Mouse (Mus musculus) thymus, postnatal 25 days (tissue): ENCODE measurements around the gene Mobp.
A peak's percentile ranks its signal among the peaks of the same experiment; 100 is the strongest.
"Not testable (repeated sequence)": the region's sequence is repeated elsewhere in the genome, so short reads cannot be mapped to it uniquely, and the experiment has no call there.

Source experiments
- DNase-seq: peaks from one replicate; pipeline ENCODE4 v3.0.0; 2022

The Mobp gene

GRCm38 (mm10) chr9:120149222-120149828 is at the start of gene Mobp:
TSS of gene Mobp (plus strand) at chr9:120149707.
- DNase-seq = no peak

DNA sequence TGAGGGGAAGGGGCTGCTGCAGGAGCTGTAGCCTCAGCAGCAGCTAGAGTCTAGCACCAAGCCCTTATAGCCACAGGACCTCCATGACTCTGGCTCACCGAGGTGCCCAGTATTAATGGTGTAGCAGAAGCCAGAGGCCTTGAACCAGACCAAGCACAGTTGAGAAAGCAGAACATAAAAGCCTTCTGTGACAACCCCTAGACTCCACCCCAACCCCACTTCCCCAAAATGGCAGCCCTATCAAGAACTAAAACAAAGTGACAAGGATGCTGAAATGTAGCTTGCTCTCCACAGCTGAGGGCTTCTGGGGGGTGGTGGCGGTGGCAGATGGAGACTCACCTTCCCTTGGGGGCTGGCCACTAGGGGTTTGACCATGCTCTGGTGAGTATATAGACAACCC is 48.3 kb upstream of the Mobp start:
- DNase-seq = no peak

DNA sequence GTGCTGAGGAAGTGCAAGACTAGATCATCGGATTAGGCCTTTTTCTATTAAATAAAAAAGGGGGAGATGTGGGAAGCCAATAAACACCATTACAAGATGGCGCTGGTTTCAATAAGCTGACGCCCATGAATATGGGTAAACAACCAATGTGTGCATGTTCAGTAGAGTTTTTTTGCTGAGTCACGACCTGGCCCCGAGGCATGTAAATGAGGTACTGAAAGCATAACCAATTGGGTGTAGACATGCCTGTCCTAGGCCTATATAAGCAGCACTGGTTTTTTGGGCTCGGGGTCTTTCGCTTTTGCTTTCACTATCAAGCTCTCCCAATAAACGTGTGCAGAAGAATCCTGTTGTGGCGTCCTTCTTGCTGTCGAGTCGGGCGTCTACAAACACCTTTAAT is 40.6 kb upstream of the Mobp start:
- DNase-seq = not testable (repeated sequence)

- peak; percentile 96 for DNase-seq
These were observed 39.1 kb upstream of the Mobp start, which contains the start of gene Slc25a38 for GRCm38 (mm10) chr9:120110211-120111018. TSS of gene Slc25a38 (plus strand) at chr9:120110374.

- DNase-seq = no peak
These were observed 38.2 kb upstream of the Mobp start for GRCm38 (mm10) chr9:120111156-120111945.

DNA sequence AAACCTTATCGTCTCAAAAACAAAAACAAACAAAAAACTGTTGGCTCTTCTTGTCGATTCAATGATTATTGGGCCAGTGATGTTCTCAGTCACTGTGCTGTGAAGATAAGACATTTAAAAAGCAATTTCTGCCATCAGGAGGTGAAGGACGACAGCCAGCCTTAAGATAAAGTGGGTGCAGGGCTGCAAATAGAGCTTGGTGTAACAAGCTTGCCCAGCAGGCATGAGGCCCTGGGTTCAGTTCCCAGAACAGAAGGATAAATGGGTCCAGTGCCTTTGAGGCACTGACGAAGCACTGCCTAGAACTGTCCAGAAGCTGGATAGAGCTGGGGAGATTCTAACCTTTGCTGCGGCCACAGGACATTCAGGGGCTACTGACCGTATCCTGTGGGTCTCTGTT is 37.0 kb upstream of the Mobp start:
- no peak for DNase-seq

- DNase-seq = no peak
These were observed 36.1 kb upstream of the Mobp start for GRCm38 (mm10) chr9:120113456-120113855.

DNA sequence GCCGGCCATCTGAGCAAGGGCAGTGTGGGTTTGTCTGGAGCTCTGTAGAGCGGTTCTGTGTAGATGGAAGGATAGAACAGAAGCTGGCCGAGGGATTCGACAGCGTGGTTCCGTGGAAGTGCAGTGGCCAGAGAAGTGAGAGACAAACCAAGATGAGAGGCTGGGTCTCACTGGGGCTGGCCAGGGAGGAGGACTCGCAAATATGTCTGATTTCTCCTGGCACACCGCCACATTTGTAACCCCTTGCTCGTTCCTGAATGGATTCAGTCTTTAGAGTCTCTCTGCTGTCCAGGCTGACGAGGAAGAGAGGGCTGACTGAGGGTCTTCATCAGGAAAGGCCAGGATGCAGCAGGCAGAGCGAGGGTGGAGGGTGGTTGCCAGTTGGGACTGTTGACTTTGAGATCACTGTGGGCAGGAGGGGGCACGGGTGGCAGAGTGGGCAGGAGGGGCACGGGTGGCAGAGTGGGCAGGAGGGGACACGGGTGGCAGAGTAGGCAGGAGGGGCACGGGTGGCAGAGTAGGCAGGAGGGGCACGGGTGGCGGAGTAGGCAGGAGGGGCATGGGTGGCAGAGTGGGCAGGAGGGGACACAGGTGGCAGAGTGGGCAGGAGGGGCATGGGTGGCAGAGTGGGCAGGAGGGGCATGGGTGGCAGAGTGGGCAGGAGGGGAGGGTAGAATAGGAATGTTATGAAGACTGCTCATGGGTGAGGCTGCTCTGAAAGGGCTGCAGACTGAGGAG is 35.3 kb upstream of the Mobp start:
- no peak for DNase-seq

DNA sequence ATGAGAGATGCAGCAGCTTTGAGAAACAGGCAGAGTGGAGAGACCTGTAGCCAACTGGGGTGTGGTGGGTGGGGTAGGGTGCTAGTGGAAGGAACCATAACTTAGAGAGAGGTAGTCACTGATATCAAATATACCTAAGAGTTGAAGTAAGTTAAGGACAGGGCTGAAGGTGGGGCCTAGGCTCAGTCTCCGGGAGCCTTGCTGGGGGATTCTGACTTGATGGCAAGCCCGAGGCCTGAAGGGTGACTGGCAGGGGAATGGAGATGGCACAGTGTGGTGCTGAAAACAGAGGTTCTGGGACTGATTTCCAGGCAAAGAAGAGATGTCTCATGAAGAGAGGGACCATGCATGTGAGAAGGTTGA is 34.7 kb upstream of the Mobp start:
- no peak for DNase-seq

DNA sequence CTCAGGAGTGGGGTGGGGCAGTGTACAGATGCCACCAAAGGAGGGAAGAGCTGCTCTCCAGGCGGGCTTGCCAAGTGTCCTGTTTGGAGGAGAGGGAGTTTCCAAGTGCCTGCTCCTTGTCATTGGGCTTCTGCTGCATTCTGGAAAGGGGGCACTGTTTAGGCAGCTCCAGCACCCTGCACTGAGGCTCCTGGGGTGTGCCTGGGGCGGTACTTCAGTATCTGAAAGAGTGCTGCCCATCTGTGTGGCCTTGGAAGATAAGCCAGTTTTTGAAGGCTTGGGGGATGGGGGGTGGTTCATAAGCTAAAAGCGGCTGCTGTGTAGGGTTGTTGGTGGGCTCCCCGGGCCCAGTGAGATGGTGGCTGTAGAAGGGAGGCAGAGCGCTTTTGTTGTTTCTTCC is 33.9 kb upstream of the Mobp start:
- no peak for DNase-seq

GRCm38 (mm10) chr9:120116184-120116624 is 33.3 kb upstream of the Mobp start:
- no peak for DNase-seq

GRCm38 (mm10) chr9:120118212-120118611 is 31.3 kb upstream of the Mobp start:
- no peak for DNase-seq

GRCm38 (mm10) chr9:120120503-120120902 is 29.0 kb upstream of the Mobp start:
- DNase-seq = no peak

GRCm38 (mm10) chr9:120126868-120127267 is 22.6 kb upstream of the Mobp start:
- no peak for DNase-seq

GRCm38 (mm10) chr9:120127538-120128251 is 21.8 kb upstream of the Mobp start, which contains the start of gene Rpsa:
TSS of gene Rpsa (plus strand) at chr9:120127689.
- peak; percentile 96 for DNase-seq

DNA sequence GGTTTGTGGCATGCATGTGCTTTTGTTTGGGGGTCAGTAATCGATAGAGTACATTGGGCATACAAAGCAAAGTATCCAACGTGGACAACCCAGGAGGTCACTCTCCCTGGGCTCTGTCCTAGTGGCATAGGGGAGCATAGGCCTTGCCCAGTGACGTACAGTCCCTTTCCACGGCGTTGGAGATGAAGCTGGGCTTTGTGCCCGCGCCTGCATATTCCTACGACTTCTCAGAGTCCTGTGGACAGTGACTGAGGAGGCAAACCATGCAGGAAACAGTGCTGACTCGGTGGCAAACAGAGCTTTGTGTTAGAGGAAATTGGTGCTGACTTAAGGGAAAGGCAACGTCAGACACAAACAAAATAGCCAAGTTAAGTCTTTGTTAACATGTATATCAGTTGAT is 20.2 kb upstream of the Mobp start:
- no peak for DNase-seq

DNA sequence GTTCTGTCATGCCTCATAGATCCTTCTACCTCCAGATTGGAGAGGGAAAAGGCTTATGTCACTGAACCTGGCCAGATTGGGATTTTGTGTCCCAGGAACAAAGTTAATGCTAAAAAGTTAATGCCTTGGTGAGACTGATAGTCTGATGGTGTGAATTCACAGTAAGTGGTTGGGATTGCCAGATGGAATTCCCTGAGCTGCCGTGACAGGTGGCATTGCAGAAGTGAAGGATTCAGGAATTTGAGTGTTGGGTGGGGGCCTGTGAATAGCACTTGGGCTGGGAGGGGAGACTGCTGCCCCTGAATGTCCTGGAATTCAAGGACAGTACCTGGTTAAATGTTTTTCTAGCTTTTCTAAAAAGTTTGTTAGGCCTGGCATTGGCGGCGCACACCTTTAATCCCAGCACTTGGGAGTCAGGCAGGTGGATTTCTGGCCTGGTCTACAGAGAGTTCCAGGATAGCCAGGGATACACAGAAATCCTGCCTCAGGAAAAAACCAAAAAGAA is 17.7 kb upstream of the Mobp start:
- DNase-seq = no peak

GRCm38 (mm10) chr9:120132980-120133754 is 16.3 kb upstream of the Mobp start:
- no peak for DNase-seq

DNA sequence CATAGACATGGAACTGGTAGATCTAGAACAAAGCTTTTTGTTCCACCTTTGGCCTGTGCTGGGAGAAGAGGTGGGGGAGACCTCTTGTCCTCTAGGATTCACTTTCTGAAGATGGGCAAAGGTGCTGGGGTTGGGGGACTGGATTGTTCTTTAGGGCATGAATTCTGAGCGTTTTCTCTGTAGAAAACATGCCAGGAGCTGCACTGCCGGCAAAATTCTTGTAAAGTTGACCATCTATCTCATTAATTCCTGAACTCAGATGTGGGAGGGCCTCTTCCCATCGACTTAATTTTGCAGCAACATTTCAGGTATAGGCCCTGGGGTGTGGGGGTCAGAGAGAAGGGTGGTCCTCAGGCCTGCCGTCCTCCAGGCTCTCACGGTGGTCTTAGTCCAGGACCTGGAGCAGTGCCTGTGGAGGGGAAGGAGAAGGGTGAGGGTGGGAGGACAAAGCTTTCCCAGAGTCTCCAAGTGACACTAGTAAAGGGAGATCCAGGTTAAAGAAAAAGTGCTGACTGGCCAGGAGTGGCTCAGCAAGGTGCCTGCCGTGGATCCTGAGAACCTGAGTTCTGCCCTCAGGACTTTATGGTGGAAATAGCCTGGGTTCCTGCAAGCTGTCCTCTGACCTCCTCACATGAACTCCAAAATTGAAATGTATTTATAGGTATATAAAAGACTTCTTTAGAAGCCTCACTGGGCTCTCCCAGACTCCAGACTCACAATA is 15.6 kb upstream of the Mobp start:
- no peak for DNase-seq

DNA sequence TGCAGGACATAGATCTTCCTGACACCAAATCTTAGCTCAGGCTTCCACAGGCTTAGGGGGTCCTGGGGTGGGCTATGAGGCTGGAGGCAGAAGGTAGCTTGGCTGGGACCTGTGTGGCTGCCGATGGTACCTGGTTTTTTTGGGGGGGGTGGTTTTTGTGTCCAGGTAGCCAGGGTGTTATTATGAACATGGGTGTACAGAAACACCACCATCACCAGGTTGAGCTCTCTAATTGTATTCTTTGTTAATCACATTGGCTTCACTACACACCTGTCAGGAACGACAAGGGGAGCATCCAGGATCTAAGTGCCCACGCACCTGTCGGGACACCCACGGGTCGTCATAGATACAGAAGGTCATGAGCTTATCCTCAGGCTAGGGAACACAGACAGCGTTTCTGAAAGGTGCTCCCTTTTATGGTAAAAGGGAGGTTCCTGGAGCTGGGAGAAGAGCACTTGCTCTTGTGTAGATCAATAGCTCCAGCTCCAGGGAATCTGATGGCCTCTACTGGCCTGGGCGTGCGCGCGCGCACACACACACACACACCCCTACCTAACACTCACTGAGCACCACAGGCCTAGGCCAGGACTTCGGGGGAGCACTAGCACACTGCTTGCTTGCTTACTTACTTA is 14.9 kb upstream of the Mobp start:
- DNase-seq = no peak
